Mouse (Mus musculus) heart, embryonic 10.5 days (tissue): ENCODE results near the gene Rph3a. TPM values are rescaled to one million over a fixed set of nuclear protein-coding genes. Genes with fewer than 3 reads are reported as not detected.
"Not testable (repeated sequence)": the region's sequence is repeated elsewhere in the genome, so short reads cannot be mapped to it uniquely, and the experiment has no call there.

Experiments
- DNase-seq: peaks from one replicate; pipeline ENCODE4 v3.0.0-alpha.2; 2017; ENCODE audit warnings: low spot score
- H3K27ac ChIP-seq: fragments of 300-500 bp; sonication (generic); 2 replicates; pipeline ENCODE4 v1.5.1; 2016; ENCODE audit warnings: mild to moderate bottlenecking
- H3K27me3 ChIP-seq: fragments of 300-500 bp; sonication (generic); 2 replicates; pipeline ENCODE4 v1.6.1; 2016; ENCODE audit warnings: mild to moderate bottlenecking; ENCODE audit not compliant: poor library complexity, insufficient read depth, severe bottlenecking
- H3K36me3 ChIP-seq: fragments of 300-500 bp; sonication (generic); 2 replicates; pipeline ENCODE4 v1.6.1; 2016; ENCODE audit warnings: mild to moderate bottlenecking, moderate library complexity
- H3K4me1 ChIP-seq: fragments of 300-500 bp; sonication (generic); 2 replicates; pipeline ENCODE4 v1.6.1; 2016; ENCODE audit warnings: mild to moderate bottlenecking
- H3K4me3 ChIP-seq: fragments of 300-500 bp; sonication (generic); 2 replicates; pipeline ENCODE4 v1.5.1; 2016; ENCODE audit warnings: mild to moderate bottlenecking, moderate library complexity
- H3K9me3 ChIP-seq: fragments of 300-500 bp; sonication (generic); 2 replicates; pipeline ENCODE4 v1.6.1; 2016; ENCODE audit warnings: mild to moderate bottlenecking, moderate library complexity
- WGBS: fragments of 180-500 bp; shearing (Covaris S2); methylation state at CpG from one replicate; pipeline ENCODE4 v1.1.7; 2016; 5-methylcytosine and 5-hydroxymethylcytosine counted together
- polyA plus RNA-seq: library from polyadenylated mRNA; unstranded; fragments of >200 nt; fragmentation: Nextera tagmentation; extraction: Ambion mirVana; gene quantifications from 2 replicates; pipeline ENCODE4 v1.2.1, GENCODE M21; 2016

The Rph3a gene
- polyA plus RNA-seq, 1 experiment from 2014 or later = not detected

DNA sequence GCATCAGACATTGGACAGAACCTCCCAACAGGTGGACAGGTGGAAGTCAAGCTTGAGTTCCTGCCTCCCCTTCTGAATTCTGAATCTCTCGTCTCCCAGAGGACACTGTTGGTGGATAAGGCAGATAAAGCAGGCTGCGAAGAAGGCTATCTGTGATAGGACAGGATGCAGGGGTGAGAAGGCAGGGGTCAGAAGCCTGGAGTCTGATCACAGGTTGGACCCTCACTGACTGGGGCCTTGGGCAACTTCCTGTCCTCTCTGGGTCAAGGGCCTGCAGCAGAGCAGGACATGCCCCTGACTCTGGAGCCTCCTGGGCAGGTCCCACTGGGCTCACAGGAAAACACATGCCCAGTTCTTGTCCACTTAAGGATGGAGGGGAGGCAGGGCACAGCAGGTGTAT is 83.6 kb downstream of the Rph3a start:
- H3K27me3 ChIP-seq, H3K36me3 ChIP-seq: not testable (repeated sequence)
- 33% methylated on average over 2 of the region's 2 CpGs for WGBS

DNA sequence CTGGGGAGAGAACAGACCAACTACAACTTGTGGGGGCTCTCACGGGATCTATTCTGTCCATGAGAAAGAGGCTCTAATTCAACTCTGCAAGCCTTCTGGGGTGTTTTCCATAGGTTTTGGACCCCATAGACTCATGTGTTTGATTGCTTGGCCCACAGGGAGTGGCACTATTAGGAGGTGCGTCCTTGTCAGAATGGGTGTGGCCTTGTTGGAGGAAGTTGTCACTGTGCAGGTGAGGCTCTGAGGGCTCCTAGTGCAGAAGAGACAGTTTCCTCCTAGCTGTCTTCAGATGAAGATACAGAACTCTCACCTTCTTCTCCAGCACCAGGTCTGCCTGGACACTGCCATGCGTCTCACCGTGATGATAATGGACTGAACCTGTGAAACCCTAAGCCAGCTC is 85.4 kb downstream of the Rph3a start:
- not testable (repeated sequence) for H3K9me3 ChIP-seq, H3K27me3 ChIP-seq, H3K4me3 ChIP-seq, H3K4me1 ChIP-seq, DNase-seq, H3K27ac ChIP-seq, H3K36me3 ChIP-seq
- WGBS = 82% methylated on average over 4 of the region's 4 CpGs

More for the DNA sequence above, 83.6 kb downstream of the Rph3a start:
- not testable (repeated sequence) for H3K4me3 ChIP-seq, H3K9me3 ChIP-seq, DNase-seq, H3K4me1 ChIP-seq, H3K27ac ChIP-seq

- no peak overlapping the region for H3K4me3 ChIP-seq
- 76% methylated on average over 4 of the region's 4 CpGs for WGBS
- no peaks in the 10 kb centered on the region for H3K27me3 ChIP-seq
- H3K27ac ChIP-seq = no peak overlapping the region
- no peaks in the 10 kb centered on the region for H3K4me1 ChIP-seq
- H3K9me3 ChIP-seq = no peaks in the 10 kb centered on the region
- peak; percentile 13 for DNase-seq
- H3K36me3 ChIP-seq = no peaks in the 10 kb centered on the region
These were observed 85.9 kb downstream of the Rph3a start for GRCm38 (mm10) chr5:120923969-120924368.

- no peaks in the 10 kb centered on the region for H3K36me3 ChIP-seq
- no peaks in the 10 kb centered on the region for H3K27me3 ChIP-seq
- WGBS = 73% methylated on average over 3 of the region's 3 CpGs
- H3K4me1 ChIP-seq = no peaks in the 10 kb centered on the region
- H3K27ac ChIP-seq = no peak overlapping the region
- no peaks in the 10 kb centered on the region for H3K9me3 ChIP-seq
- peak; percentile 57 for DNase-seq
- H3K4me3 ChIP-seq = no peak overlapping the region
These were observed 89.6 kb downstream of the Rph3a start for GRCm38 (mm10) chr5:120920296-120920695.

DNA sequence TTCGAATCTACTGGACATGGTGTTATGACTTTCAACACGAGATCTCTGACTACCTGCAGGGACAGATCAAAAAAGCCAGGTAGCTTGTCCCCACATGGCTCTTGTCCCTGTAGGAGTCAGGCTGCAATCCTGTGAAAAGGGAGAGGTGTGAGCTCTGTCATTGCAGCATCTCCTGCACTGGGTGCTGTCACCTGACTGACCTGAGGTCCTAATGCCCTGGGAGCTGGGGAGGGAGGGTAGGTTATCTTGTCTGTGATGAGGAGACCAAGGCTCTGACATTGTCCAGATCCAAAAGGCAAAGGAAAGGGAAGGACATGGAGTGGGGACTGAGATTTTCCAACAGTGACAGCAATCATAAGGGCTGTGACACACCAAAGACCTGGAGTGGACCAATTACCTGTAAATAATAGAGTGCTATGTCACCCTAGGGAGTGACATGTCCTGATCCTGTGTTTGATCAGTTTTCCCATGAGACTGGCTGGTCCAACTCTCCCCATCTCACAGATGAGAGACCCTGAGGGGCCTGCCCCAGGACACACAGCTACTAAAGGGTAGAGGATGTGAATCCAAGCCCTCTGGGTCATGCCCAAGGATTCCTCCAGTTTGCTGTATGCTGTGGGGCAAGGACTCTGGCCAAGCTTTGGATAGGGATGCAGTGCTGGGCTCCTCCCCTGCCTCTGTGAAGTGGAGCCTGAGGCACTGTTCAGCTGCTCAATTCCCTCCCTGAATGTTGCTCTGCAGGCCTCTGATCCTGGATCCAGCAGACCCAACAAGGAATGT is 90.5 kb downstream of the Rph3a start:
- H3K4me3 ChIP-seq, H3K27me3 ChIP-seq, H3K27ac ChIP-seq, H3K4me1 ChIP-seq, H3K36me3 ChIP-seq, H3K9me3 ChIP-seq: not testable (repeated sequence)
- WGBS = 72% methylated on average over 2 of the region's 2 CpGs
- DNase-seq = peak; percentile 68

GRCm38 (mm10) chr5:120914204-120914603 is 95.7 kb downstream of the Rph3a start, which contains the start of gene Oas1d:
TSS of gene Oas1d (plus strand) at chr5:120914536.
- DNase-seq, H3K4me3 ChIP-seq, H3K27me3 ChIP-seq, H3K27ac ChIP-seq, H3K36me3 ChIP-seq, H3K4me1 ChIP-seq, H3K9me3 ChIP-seq: not testable (repeated sequence)
- 49% methylated on average over 8 of the region's 8 CpGs for WGBS

DNA sequence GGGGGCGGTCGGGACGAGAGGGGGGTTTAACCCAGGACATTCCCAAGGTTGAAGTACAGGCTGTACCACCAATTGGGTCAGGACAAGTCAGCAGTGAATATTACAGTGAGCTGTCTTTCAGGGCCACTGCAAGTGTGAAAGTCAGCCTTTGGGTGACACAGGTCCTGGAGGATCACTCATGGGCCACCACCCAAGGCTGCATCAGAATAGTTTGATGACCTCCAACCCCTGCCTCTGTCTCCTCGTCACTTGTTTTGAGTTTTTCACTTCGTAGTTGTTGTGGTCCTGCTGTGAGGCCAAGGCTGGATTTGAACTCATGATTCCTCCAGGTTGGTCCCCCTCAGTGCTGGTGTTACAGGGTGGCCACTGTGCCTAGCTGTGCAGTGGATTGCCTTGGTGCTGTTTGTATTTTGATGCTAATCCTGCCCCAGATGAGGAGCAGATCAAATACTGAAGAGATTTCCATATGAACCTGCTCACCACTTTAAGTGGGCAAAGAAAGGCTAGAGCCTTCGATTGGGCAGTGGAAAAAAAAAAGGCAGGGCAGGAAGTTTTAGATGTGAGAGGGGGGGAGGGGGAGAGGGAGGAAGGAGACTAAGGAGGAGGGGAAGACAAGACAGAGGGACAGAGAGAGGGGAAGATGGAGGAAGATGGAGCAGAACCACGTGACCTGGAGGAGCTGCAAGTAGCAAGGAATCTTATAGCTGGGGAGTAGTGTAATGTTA is 101.5 kb downstream of the Rph3a start:
- DNase-seq = peak; percentile 53
- WGBS = 46% methylated on average over 7 of the region's 7 CpGs
- no peaks in the 10 kb centered on the region for H3K36me3 ChIP-seq
- no peaks in the 10 kb centered on the region; the same call in 1 of the 2 replicates for H3K4me1 ChIP-seq
- no peaks in the 10 kb centered on the region for H3K9me3 ChIP-seq
- no peak overlapping the region for H3K4me3 ChIP-seq
- H3K27me3 ChIP-seq = no peaks in the 10 kb centered on the region
- H3K27ac ChIP-seq = no peak overlapping the region

DNA sequence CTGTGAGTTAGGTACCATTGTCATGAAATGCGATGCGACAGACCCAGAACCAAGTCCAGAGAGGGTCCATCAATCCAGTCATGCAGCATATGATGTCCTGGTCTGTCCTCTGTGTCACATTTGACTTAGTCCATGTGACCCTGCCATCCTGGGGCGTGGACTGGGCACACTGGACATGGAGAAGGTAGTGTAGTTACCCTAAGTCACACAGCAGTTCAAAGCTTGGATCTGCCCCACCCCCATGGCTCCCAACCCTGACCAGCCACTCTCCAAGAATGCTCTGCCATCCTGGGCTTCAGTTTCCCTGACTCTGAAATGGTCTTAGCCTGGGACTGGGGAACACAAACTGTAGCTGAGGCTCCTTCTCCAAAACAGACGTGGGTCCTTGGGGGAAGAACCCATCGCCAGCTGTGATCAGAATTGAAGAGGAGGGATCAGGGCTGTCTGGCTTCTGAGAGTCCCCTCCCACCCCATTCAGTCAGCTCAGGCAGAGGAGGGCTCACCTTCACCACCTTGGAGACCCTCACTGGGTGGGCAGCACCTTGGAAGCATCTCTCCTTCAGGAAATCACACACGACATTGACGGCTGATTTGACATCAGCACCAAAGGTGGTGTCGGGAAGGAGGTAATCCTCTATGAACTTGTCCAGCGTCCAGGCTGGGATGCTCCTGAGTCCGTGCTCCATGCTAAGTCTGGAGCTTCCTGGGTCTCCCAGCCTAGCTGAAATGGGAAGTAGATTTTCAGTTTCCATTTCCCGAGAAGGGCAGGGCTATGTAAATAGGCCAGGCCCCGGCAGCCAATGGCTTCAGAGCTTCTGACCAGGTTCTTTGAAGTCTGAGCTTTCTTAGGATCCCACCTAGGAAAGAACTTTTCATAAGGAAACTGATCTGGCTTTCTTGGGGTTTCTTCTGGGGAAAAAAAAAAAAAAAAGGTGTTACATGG is 102.8 kb downstream of the Rph3a start, which contains the start of gene Oas1a:
TSS of gene Oas1a (minus strand) at position 731 of the 943 bp plus-strand sequence.
- H3K4me1 ChIP-seq, H3K9me3 ChIP-seq, H3K27ac ChIP-seq, H3K27me3 ChIP-seq, H3K4me3 ChIP-seq, H3K36me3 ChIP-seq: not testable (repeated sequence)
- WGBS = 30% methylated on average over 9 of the region's 12 CpGs
- DNase-seq = peak; percentile 71

- no peaks in the 10 kb centered on the region; the same call in 1 of the 2 replicates for H3K4me1 ChIP-seq
- H3K36me3 ChIP-seq = no peaks in the 10 kb centered on the region
- H3K9me3 ChIP-seq = no peaks in the 10 kb centered on the region
- no peaks in the 10 kb centered on the region for H3K27me3 ChIP-seq
- H3K4me3 ChIP-seq = no peak overlapping the region
- no peak overlapping the region for H3K27ac ChIP-seq
- peak; percentile 27 for DNase-seq
- 87% methylated on average over 5 of the region's 5 CpGs for WGBS
These were observed 107.8 kb downstream of the Rph3a start for GRCm38 (mm10) chr5:120902056-120902455.

DNA sequence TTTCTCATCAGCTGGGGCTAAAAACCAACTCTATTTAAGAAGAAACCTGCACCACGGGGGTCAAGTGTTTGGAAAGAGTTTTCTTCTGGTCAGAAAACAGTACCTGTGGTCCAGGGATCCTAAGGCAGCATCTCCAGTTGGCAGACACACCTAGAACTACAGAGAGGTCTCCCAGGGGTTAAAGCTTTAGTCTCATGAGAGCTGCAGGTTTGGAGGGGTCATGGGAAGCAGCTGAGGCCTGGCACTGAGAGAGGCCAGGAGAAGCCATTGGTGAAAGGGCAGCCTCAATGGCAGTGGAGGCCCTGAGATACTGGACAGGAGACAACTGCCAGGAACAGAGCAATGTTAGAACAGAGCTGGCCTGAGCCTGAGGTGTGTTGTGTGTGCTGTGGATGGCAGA is 109.2 kb downstream of the Rph3a start:
- DNase-seq = peak; percentile 35
- Histone ChIP-seq H3K4me1 (no peaks in the 10 kb centered on the region), H3K36me3 (no peaks in the 10 kb centered on the region), H3K27me3 (no peaks in the 10 kb centered on the region), H3K9me3 (no peaks in the 10 kb centered on the region), H3K27ac (no peak overlapping the region), H3K4me3 (no peak overlapping the region)
- 43% methylated on average over 1 of the region's 1 CpGs for WGBS

DNA sequence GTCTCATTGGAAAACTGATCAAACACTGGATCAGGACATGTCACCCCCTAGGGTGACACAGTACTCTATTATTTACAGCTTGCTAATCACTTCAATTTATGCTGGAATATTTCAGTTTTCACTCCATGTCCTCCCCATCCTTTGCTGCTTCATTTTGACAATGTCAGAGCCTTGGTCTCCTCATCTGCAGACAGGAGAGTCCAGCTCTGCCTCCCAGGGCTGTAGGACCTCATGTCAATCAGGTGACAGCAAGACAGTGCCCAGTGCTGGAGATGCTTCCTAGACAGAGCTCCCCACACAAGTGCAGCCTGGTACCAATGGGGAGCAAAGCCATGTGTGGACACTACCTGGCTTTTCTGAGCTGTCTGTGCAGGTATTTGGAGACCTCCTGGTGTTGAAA is 111.2 kb downstream of the Rph3a start:
- no peaks in the 10 kb centered on the region for H3K36me3 ChIP-seq
- no peaks in the 10 kb centered on the region for H3K9me3 ChIP-seq
- no peak overlapping the region for H3K4me3 ChIP-seq
- H3K27ac ChIP-seq = no peak overlapping the region
- DNase-seq = peak; percentile 35
- no peaks in the 10 kb centered on the region for H3K4me1 ChIP-seq
- no peaks in the 10 kb centered on the region for H3K27me3 ChIP-seq

DNA sequence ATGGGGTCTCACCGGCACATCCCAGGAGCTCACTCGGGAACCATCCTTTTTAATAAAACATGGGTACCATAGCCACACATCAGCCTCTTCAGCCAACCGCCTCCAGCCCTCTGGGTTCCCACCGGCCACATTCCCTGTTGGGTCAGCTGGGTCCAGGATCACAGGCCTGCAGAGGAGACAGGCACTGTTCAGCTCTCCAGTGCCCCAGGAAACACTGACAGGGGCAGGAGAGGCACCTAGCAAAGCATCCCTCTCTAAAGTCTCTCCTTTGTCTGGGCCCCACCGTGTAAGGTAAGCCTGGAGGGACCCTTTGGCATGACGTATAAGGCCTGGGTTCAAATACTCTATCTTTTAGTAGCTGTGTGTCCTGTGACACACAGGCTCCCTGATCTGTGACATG is 111.6 kb downstream of the Rph3a start:
- Histone ChIP-seq H3K27me3 (no peaks in the 10 kb centered on the region), H3K9me3 (no peaks in the 10 kb centered on the region), H3K27ac (no peak overlapping the region), H3K4me3 (no peak overlapping the region), H3K36me3 (no peaks in the 10 kb centered on the region), H3K4me1 (no peaks in the 10 kb centered on the region)
- 80% methylated on average over 6 of the region's 6 CpGs for WGBS
- peak; percentile 47 for DNase-seq
